Mouse (Mus musculus) myocyte (in vitro differentiated cells): ENCODE measurements around the gene Erbb2. TPM values are rescaled to one million over a fixed set of nuclear protein-coding genes. Genes with fewer than 3 reads are reported as not detected.

Source experiments
- H3K27me3 ChIP-seq: one replicate; pipeline ENCODE4 v1.6.1; 2011; ENCODE audit not compliant: control insufficient read depth, insufficient read depth, insufficient read length
- H3K36me3 ChIP-seq: one replicate; pipeline ENCODE4 v1.6.1; 2011; ENCODE audit not compliant: control insufficient read depth, insufficient read depth
- H3K4me2 ChIP-seq: one replicate; pipeline ENCODE4 v1.6.1; 2011; ENCODE audit warnings: low read depth, control low read depth
- H3K4me3 ChIP-seq: one replicate; pipeline ENCODE4 v1.5.1; 2011; ENCODE audit warnings: mild to moderate bottlenecking, control low read depth, moderate library complexity
- H3K79me2 ChIP-seq: one replicate; pipeline ENCODE4 v1.6.1; 2011; ENCODE audit not compliant: control insufficient read depth, insufficient read depth
- H3ac ChIP-seq: one replicate; pipeline ENCODE4 v1.6.1; 2011; ENCODE audit not compliant: control insufficient read depth, insufficient read length
- CEBPB ChIP-seq: IDR thresholded peaks from 2 replicates; pipeline ENCODE4 v1.6.1; 2011; ENCODE audit warnings: mild to moderate bottlenecking, moderate library complexity; ENCODE audit not compliant: poor library complexity, insufficient read depth, severe bottlenecking
- E2F4 ChIP-seq: IDR thresholded peaks from one replicate; pipeline ENCODE4 v1.6.1; 2011; ENCODE audit warnings: mild to moderate bottlenecking, control low read depth, moderate library complexity; ENCODE audit not compliant: insufficient read depth
- MAX ChIP-seq: IDR thresholded peaks from one replicate; pipeline ENCODE4 v1.6.1; 2011; ENCODE audit warnings: low read depth, mild to moderate bottlenecking, control low read depth
- MYOD1 ChIP-seq, 3 experiments: IDR thresholded peaks; one replicate each; pipeline ENCODE4 v1.6.1; 2011; ENCODE audit warnings: control low read depth in 2 of 3, low read depth in 2 of 3, mild to moderate bottlenecking in 2 of 3, moderate library complexity in 1 of 3; ENCODE audit not compliant: insufficient read length in 2 of 3, control insufficient read depth in 1 of 3
- MYOG ChIP-seq, 3 experiments: IDR thresholded peaks; one replicate each; pipeline ENCODE4 v1.6.1; 2011; ENCODE audit warnings: control low read depth in 2 of 3, low read depth in 2 of 3, mild to moderate bottlenecking in 2 of 3; ENCODE audit not compliant: insufficient read length in 2 of 3, control insufficient read depth in 1 of 3, insufficient read depth in 1 of 3
- POLR2A ChIP-seq: IDR thresholded peaks from one replicate; pipeline ENCODE4 v1.6.1; 2011; ENCODE audit warnings: low read depth, mild to moderate bottlenecking, control low read depth, moderate library complexity; ENCODE audit not compliant: insufficient read length
- POLR2AphosphoS2 ChIP-seq: IDR thresholded peaks from one replicate; pipeline ENCODE4 v1.6.1; 2011; ENCODE audit warnings: low read depth, control low read depth; ENCODE audit not compliant: insufficient read length
- REST ChIP-seq: IDR thresholded peaks from one replicate; pipeline ENCODE4 v1.6.1; 2011; ENCODE audit warnings: mild to moderate bottlenecking, control low read depth, moderate library complexity; ENCODE audit not compliant: insufficient read depth, insufficient read length
- SRF ChIP-seq: IDR thresholded peaks from one replicate; pipeline ENCODE4 v1.6.1; 2011; ENCODE audit warnings: low read depth; ENCODE audit not compliant: control insufficient read depth, insufficient read length
- TCF12 ChIP-seq: IDR thresholded peaks from one replicate; pipeline ENCODE4 v1.6.1; 2011; ENCODE audit warnings: mild to moderate bottlenecking, control low read depth; ENCODE audit not compliant: poor library complexity, insufficient read depth, severe bottlenecking
- TCF3 ChIP-seq: IDR thresholded peaks from one replicate; pipeline ENCODE4 v1.6.1; 2011; ENCODE audit warnings: low read depth, control low read depth; ENCODE audit not compliant: insufficient read length
- USF1 ChIP-seq: IDR thresholded peaks from one replicate; pipeline ENCODE4 v1.6.1; 2011; ENCODE audit warnings: low read depth, mild to moderate bottlenecking, control low read depth, moderate library complexity
- polyA plus RNA-seq: library from polyadenylated mRNA; unstranded; fragments of >200 nt; fragmentation: generic; extraction: Trizol; gene quantifications from one replicate; pipeline ENCODE4 v1.2.1, GENCODE M21; 2012; ENCODE audit warnings: missing spikeins

Erbb2 gene
- 33.5 TPM for polyA plus RNA-seq

- peak within 1 kb of the TSS; percentile 75 for H3ac ChIP-seq
- H3K4me3 ChIP-seq, result peak within 1 kb of the TSS; percentile 72
- H3K4me2 ChIP-seq, result peak within 1 kb of the TSS; percentile 81
- H3K79me2 ChIP-seq, result peaks cover 26% of the 10 kb centered on the region
- no peaks in the 10 kb centered on the region for H3K27me3 ChIP-seq
- no peak for TF ChIP-seq MAX
- TF ChIP-seq MYOD1 (IDR thresholded peaks at IDR 0.05; ENCODE audit: control insufficient read depth in 1 of 3, insufficient read length in 2 of 3, low read depth in 2 of 3), result peak in 1 of 3 experiments; percentile 3
- peak in 1 of 3 experiments; percentile 10 for TF ChIP-seq MYOG (IDR thresholded peaks at IDR 0.05; ENCODE audit: control insufficient read depth in 1 of 3, insufficient read depth in 1 of 3, insufficient read length in 2 of 3, low read depth in 2 of 3)
- TF ChIP-seq TCF12, result no peak
- no peak for TF ChIP-seq TCF3
- TF ChIP-seq REST, result no peak
- no peak for TF ChIP-seq E2F4
- peak; percentile 92 for TF ChIP-seq POLR2AphosphoS2
- no peak for TF ChIP-seq USF1
- TF ChIP-seq SRF, result no peak
- no peak for TF ChIP-seq CEBPB
- peak; percentile 86 for TF ChIP-seq POLR2A
- no peaks in the 10 kb centered on the region for H3K36me3 ChIP-seq
These were observed at the start of gene Erbb2 for GRCm38 (mm10) chr11:98412273-98412796. Gene Erbb2, plus strand, starts transcription at chr11:98412470.

DNA sequence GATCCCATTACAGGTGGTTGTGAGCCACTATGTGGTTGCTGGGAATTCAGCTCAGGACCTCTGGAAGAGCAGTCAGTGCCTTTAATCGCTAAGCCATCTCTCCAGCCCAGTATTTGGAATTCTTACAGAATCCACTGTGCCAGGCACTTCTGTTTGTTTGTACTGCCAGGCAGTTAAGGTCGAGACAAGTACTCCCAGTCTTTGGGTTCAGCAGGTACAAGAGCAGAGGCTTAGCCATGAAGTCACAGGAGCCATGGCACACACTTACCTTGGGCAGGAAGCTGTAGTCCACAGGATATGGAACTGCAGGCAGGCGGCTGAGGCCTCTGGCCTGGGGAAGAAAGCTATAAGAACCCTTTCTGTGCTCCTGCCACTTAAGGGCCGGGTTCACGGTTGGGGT, 48.5 kb upstream of the Erbb2 start:
- H3K4me3 ChIP-seq, result no peak overlapping the region
- H3K79me2 ChIP-seq, result peaks cover 30% of the 10 kb centered on the region
- no peak overlapping the region for H3K4me2 ChIP-seq
- no peak overlapping the region for H3ac ChIP-seq
- H3K36me3 ChIP-seq, result no peaks in the 10 kb centered on the region
- H3K27me3 ChIP-seq, result no peaks in the 10 kb centered on the region
- TF ChIP-seq USF1 (no peak), SRF (no peak), MYOG (IDR thresholded peaks at IDR 0.05; ENCODE audit: control insufficient read depth in 1 of 3, insufficient read depth in 1 of 3, insufficient read length in 2 of 3, low read depth in 2 of 3) (no peak), POLR2A (no peak), TCF12 (no peak), POLR2AphosphoS2 (no peak)

- TF ChIP-seq MYOD1 (IDR thresholded peaks at IDR 0.05; ENCODE audit: control insufficient read depth in 1 of 3, insufficient read length in 2 of 3, low read depth in 2 of 3), result no peak
- TF ChIP-seq TCF12, result no peak
- no peaks in the 10 kb centered on the region for H3K27me3 ChIP-seq
- H3K79me2 ChIP-seq, result peaks cover 24% of the 10 kb centered on the region
- H3K36me3 ChIP-seq, result no peaks in the 10 kb centered on the region
- H3K4me2 ChIP-seq, result no peak overlapping the region
- H3ac ChIP-seq, result no peak overlapping the region
- H3K4me3 ChIP-seq, result no peak overlapping the region
These were observed 47.9 kb upstream of the Erbb2 start for GRCm38 (mm10) chr11:98364410-98364809.

- no peak overlapping the region for H3K4me2 ChIP-seq
- no peaks in the 10 kb centered on the region for H3K27me3 ChIP-seq
- TF ChIP-seq TCF3 (no peak), MYOG (IDR thresholded peaks at IDR 0.05; ENCODE audit: control insufficient read depth in 1 of 3, insufficient read depth in 1 of 3, insufficient read length in 2 of 3, low read depth in 2 of 3) (no peak)
- H3ac ChIP-seq, result no peak overlapping the region
- peaks cover 9% of the 10 kb centered on the region for H3K79me2 ChIP-seq
- H3K36me3 ChIP-seq, result no peaks in the 10 kb centered on the region
- no peak overlapping the region for H3K4me3 ChIP-seq
These were observed 46.0 kb upstream of the Erbb2 start for GRCm38 (mm10) chr11:98366290-98366689.

GRCm38 (mm10) chr11:98367171-98367862, 45.0 kb upstream of the Erbb2 start:
- Histone ChIP-seq H3K27me3 (no peaks in the 10 kb centered on the region), H3K36me3 (no peaks in the 10 kb centered on the region), H3K79me2 (peaks cover 5% of the 10 kb centered on the region), H3K4me3 (no peak overlapping the region), H3K4me2 (no peak overlapping the region), H3ac (no peak overlapping the region)
- TF ChIP-seq POLR2AphosphoS2, result no peak
- peak in 2 of 3 experiments; percentile 44 to 80 for TF ChIP-seq MYOD1 (IDR thresholded peaks at IDR 0.05; ENCODE audit: control insufficient read depth in 1 of 3, insufficient read length in 2 of 3, low read depth in 2 of 3)
- TF ChIP-seq MYOG (IDR thresholded peaks at IDR 0.05; ENCODE audit: control insufficient read depth in 1 of 3, insufficient read depth in 1 of 3, insufficient read length in 2 of 3, low read depth in 2 of 3), result peak in 1 of 3 experiments; percentile 33
